Mouse (Mus musculus) bone marrow, adult 2 months (tissue): ENCODE measurements around the gene Rnf220. TPM values are rescaled to one million over a fixed set of nuclear protein-coding genes. Genes with fewer than 3 reads are reported as not detected.

Experiments used
- H3K27ac ChIP-seq: fragments of 200-500 bp; 2 replicates; pipeline ENCODE4 v1.5.1; 2012; ENCODE audit warnings: low read depth, mild to moderate bottlenecking, control low read depth, inconsistent platforms, low read length; ENCODE audit not compliant: control insufficient read depth, poor library complexity, insufficient read depth
- H3K4me1 ChIP-seq: fragments of 200-500 bp; 2 replicates; pipeline ENCODE4 v1.6.1; 2011; ENCODE audit warnings: low read length; ENCODE audit not compliant: control insufficient read depth, insufficient read depth
- H3K4me3 ChIP-seq: fragments of 200-500 bp; replicated peaks from 2 replicates; pipeline ENCODE3; 2011; ENCODE audit warnings: mild to moderate bottlenecking, low read depth, low read length, control low read depth; ENCODE audit not compliant: control insufficient read depth
- CTCF ChIP-seq: fragments of 200-500 bp; IDR thresholded peaks from 2 replicates; pipeline ENCODE4 v1.5.1; 2011; ENCODE audit warnings: low read length, control low read depth; ENCODE audit not compliant: control insufficient read depth, insufficient read depth
- POLR2A ChIP-seq: fragments of 200-500 bp; IDR thresholded peaks from 2 replicates; pipeline ENCODE4 v1.6.1; 2011; ENCODE audit warnings: low read depth, mild to moderate bottlenecking, control low read depth, low read length, borderline replicate concordance; ENCODE audit not compliant: control insufficient read depth
- WGBS: fragments of 180-500 bp; shearing (Covaris S2); methylation state at CpG from one replicate; pipeline ENCODE4 v1.1.7; 2018; 5-methylcytosine and 5-hydroxymethylcytosine counted together
- polyA plus RNA-seq: library from polyadenylated mRNA; stranded (reverse); fragments of >200 nt; gene quantifications from 2 replicates; pipeline ENCODE4 v1.2.4, GENCODE M21; 2011; ENCODE audit warnings: low replicate concordance; ENCODE audit not compliant: missing spikeins, insufficient read depth, insufficient read length

The Rnf220 gene
- polyA plus RNA-seq, 1 experiment = 49.6 TPM

- no peak overlapping the region for H3K27ac ChIP-seq
- TF ChIP-seq CTCF (no peak), POLR2A (no peak)
- peaks cover 3% of the 10 kb centered on the region for H3K4me1 ChIP-seq
- WGBS = 82% methylated on average over 14 of the region's 14 CpGs
- no peak overlapping the region for H3K4me3 ChIP-seq
Measured at GRCm38 (mm10) chr4:117379803-117380557, 116.9 kb downstream of the Rnf220 start.

DNA sequence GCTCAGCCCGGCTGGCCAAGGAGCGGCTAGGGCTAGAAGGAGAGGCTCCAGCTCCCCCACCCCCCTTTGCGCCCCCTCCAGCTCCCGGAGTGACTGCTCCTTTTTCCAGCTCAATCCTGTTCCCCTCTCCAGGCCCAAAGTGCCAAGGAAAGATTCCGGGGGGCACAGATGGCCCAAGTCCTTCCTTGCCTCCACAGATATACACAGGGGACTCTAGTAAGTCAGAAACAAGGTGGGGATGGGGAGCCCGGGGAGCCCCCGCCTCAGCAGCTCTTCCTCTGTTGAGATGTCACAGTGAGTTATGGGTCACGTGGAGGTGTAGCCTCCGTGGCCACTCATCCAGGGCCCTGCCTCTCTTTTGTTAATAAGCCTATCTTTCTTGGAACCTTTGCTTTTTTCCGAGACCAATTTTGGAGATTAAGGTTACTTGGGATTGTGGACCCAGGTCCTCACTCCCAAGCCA is 122.7 kb downstream of the Rnf220 start:
- 77% methylated on average over 10 of the region's 10 CpGs for whole genome bisulfite sequencing
- H3K27ac ChIP-seq = no peak overlapping the region
- TF ChIP-seq CTCF (no peak), POLR2A (no peak)
- H3K4me3 ChIP-seq = no peak overlapping the region
- H3K4me1 ChIP-seq = no peaks in the 10 kb centered on the region

DNA sequence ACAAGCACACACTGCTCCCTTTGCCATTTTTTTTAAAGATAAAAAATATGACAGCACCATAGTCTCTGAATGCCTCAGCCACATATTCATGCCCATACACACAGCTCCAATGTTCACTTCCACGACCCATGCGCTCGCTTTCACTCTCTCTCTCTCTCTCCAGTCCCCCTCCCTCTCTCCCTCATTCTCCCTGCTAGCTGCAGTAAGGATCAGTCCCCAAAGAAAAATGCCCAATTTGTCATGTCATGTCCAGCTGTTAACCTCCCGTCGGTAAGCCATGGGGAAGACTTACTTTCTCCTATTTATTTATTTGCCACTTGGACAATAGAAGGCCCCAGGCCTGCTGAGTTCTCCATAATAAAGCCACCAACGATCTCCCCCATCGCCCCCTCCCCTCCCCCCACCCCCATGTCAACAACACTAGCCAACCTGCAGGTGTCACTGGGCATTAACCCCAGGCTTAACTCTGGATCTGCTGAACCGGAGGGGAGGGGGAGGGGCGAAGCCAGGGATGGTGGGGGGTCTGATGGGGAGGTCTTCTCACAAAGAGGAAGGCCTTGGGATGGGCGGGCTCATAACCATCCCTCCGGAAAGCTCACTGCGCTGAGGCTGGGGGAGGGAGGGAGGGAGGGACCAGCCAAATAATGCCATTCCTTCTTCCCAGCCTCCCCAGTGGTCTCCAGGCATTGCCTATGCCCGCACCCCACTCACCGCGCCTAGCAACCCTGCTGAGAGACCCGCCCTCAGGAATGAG is 123.4 kb downstream of the Rnf220 start:
- no peak for TF ChIP-seq CTCF
- TF ChIP-seq POLR2A = no peak
- no peaks in the 10 kb centered on the region for H3K4me1 ChIP-seq
- WGBS = 83% methylated on average over 16 of the region's 16 CpGs
- no peak overlapping the region for H3K27ac ChIP-seq
- H3K4me3 ChIP-seq = no peak overlapping the region

DNA sequence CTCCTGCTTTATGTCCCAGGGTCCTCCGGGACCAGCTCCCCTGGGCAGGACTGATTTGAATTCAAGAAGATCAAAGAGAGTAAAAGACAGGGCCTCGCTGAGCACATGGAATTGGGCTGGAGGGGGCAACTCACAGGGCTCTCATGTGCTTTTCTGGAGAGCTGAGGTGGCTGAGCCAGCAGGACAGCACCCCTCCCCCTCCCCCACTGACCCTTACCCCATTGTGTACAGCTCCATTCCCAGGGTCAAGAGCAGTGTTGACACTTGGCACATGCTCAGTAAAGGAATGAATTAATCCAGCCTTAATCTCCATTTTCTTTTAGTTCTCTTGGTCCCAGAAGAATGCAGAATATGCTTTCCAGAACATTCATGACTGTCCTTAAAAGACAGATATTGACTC is 125.0 kb downstream of the Rnf220 start:
- 68% methylated on average over 2 of the region's 2 CpGs for WGBS
- Histone ChIP-seq H3K27ac (no peak overlapping the region), H3K4me3 (no peak overlapping the region), H3K4me1 (no peaks in the 10 kb centered on the region)
- no peak for TF ChIP-seq POLR2A
- TF ChIP-seq CTCF = no peak

GRCm38 (mm10) chr4:117370354-117370753 is 126.5 kb downstream of the Rnf220 start:
- H3K4me1 ChIP-seq = no peaks in the 10 kb centered on the region
- no peak overlapping the region for H3K4me3 ChIP-seq
- TF ChIP-seq CTCF (no peak), POLR2A (no peak)
- H3K27ac ChIP-seq = no peak overlapping the region
- 79% methylated on average over 5 of the region's 5 CpGs for WGBS

DNA sequence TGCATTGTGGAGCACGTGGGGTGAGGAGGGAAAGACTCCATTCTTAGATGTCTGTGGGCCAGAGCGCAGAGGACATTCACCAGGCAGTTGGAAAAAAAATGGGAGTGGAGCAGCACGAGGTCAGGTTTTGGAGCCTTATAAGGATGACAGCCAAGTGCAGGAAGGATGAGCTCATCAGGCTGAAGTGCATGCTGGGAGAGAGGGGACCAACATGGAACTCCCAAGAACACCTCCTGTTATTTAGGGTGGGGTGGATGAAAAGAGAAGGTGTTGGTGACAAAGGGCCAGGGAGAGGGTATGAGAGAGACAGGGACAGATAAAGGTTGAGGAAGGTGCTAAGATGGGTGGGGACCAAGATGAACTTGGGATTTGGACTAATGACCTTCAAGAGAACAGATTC is 127.3 kb downstream of the Rnf220 start:
- Histone ChIP-seq H3K4me3 (no peak overlapping the region), H3K27ac (no peak overlapping the region), H3K4me1 (peaks cover under 1% of the 10 kb centered on the region; the same call in 1 of the 2 replicates)
- WGBS = 81% methylated on average over 3 of the region's 3 CpGs
- TF ChIP-seq POLR2A (no peak), CTCF (no peak)

DNA sequence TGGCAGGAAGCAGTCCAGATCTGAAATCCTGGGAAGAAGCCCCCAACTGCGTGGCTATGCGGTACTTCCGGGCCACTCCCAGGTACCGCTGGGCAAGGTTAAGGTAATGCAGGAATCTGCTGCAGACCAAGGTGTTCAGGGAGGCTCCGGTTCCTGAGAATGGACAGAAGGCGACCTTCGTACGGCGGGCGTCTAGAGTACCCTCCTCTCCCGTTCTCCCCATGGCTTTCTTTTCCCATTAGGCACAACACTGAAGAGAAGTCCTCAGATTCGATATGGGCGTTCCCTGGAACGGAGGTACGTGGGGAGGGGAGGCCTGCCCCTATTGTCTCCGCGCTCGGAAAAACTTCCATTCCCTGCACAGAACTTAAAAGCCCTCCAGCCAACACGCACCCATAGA is 129.5 kb downstream of the Rnf220 start:
- 93% methylated on average over 19 of the region's 19 CpGs for WGBS
- TF ChIP-seq CTCF = no peak
- H3K27ac ChIP-seq = no peak overlapping the region
- H3K4me1 ChIP-seq = peaks cover 2% of the 10 kb centered on the region; the same call in 1 of the 2 replicates
- no peak overlapping the region for H3K4me3 ChIP-seq

DNA sequence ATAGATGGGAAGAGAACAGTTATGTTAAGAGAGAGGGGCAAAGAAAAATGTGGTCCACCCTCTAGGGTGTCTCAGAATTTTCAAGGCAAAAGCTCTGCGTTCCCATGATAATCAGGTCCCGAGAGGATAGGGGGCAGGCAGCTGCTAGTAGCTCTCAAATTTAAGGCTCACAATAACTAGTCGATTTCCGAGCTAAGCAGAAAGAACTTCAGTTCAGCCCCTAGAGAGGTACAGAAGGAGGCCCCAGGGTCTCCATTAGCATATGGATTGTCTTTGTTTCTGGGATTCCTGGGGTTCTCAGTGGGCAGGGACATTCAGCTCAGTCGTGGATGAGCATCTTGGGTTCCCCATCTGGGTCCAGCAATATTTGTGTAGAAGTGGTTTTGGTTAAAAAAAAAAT is 134.8 kb downstream of the Rnf220 start:
- no peak for TF ChIP-seq POLR2A
- TF ChIP-seq CTCF = no peak
- H3K4me3 ChIP-seq = no peak overlapping the region
- WGBS = 64% methylated on average over 5 of the region's 5 CpGs
- H3K27ac ChIP-seq = no peak overlapping the region
- H3K4me1 ChIP-seq = peaks cover 3% of the 10 kb centered on the region; the same call in 1 of the 2 replicates

DNA sequence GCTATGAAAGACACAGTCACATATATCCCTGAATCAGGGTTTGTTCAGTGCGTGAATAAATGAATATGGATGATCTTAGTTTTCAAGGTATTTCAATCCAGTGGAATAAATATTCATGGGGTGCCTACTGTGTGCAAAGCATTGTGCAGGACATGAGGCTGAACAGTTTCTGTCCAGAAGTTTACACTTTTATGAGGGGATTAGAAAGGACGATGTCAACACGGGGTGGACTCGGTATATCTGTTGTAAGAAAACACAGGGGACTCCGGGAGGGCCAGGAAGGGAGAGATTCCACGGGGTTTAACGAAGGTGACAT is 135.3 kb downstream of the Rnf220 start:
- no peak overlapping the region for H3K4me3 ChIP-seq
- 83% methylated on average over 7 of the region's 7 CpGs for WGBS

More for the DNA sequence above, 135.3 kb downstream of the Rnf220 start:
- no peak for TF ChIP-seq CTCF
- no peak for TF ChIP-seq POLR2A
- no peak overlapping the region for H3K27ac ChIP-seq
- peaks cover 3% of the 10 kb centered on the region; the same call in 1 of the 2 replicates for H3K4me1 ChIP-seq
